Mouse (Mus musculus) T-helper 17 cell (primary cell): ENCODE data around the gene Mgat4e.
"Not testable (repeated sequence)": the region's sequence is repeated elsewhere in the genome, so short reads cannot be mapped to it uniquely, and the experiment has no call there.

Experiments used
- in situ Hi-C, 2 experiments: fragments of 300-600 bp; cut with MboI, MseI; formaldehyde crosslinking; loops; 1 replicate in 1 of 2; 2 replicates in 1 of 2; pipeline ENCODE4 v1.15.1; 2025; ENCODE audit warnings: high pct_unique_total_duplicates in 2 of 2

Gene Mgat4e

DNA sequence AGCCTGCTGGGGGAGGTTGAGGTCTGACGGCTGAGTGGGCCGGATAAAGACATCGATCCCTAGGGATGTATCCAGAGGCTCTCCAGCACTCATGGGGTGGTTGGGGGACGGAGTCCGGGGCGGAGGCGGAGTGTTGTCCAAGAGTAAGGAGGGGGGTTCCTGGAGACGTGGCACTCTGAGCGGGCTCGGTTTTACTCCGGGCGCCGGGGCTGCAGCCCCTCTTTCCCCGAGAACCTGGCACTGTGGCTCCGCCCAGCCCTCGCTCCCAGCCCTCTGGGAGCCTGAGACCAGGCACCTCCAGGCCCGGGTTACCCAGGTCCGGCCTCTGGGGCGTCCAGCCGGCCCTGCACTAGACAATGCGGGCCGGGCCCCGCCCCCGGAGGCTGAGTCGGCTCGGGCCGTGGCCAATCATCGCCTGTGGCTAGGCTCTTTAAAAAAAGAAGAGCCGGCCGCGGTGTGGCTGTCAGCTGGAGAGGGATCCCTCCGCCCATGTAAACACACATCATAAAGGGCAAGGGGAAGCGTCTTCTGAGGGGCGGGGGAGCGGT is 7.3 kb upstream of the Mgat4e start:
- in situ Hi-C loops: no loop called here

DNA sequence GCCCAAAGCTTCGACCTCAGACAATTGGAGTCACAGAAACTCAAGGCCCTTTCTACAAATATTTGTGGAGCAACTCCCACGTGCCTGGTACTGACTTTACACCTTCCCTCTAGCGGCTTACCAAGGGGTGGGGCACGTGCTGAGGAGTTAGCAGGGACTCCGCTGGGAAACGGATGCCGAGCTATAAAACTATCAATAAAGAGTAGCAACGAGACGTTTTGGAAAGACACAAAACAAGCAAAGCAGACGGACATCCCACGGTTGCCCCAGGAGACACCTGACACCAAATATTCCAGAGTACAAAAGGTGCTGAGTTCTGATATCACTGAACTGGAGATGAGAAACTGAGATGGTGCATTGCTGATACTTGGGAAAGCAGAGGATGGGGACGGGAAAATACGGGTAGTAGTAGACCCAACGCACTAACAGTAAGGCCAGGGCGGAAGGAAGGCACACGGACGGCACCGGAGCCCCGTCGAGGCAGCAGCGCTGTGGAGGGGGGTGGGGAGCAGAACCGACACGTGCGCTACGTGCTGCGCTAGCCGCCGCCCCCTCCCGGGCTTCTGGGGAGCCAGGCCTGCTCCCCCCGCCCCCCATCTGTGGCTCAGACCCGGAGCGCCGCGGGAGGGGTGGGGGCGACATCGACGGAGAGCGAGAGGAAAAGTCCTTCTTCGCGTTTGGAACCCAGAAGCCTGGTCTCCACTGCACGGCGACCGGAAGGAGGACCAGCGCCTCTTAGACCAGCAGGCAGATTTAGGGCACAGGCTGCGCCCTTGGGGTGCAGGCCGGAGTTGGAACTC is 6.6 kb upstream of the Mgat4e start:
- in situ Hi-C loops: no loop called here

DNA sequence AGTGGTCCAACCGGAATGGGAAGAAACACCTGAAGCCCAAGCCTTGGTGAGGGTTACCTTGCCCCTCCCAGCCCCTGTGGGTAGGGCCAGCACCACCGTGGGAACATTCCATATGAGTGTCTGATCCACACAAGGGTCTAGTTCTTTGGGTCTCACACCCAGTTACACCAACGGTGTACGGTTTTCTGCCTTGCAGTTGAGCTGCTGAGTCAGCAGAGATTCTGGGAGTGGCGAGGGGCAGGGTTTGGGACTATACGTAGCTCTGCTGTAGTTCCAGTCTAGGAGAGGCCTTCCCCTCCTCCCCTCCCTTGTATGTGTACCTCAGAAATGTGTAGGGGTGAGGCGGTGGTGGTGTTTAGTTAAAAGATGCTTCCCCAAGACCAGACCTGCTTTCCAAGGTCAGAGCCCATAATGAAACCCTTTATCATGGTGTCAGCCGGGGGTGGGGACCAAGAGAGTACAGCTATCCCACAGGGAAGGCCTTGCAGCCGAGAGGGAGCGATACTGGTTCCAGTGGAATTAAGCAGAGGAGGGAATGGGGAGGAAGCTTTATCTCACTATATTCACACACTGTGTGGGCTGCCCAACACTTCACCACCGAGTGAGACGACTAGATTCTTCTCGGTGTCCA is 5.9 kb upstream of the Mgat4e start:
- in situ Hi-C loops: no loop called here

DNA sequence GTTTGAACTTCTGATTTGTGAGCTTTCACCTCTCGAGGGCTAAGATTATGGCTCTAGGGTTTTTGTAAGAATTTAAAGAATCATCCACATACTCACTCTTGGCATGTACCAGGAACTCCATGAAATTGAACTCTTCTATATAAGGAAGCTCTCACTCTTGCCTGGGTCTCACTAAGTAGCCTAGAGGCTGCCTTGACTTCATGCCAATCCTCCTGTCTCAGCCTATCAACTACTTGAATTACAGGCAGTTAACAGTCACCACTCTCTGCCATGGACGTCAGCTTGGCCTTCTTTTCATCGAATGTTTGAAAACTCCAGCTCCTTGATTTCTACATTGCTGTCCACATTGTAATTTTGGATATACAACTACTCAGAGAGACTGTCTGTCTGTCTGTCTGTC is 2.9 kb upstream of the Mgat4e start:
- in situ Hi-C loops: no loop called here

DNA sequence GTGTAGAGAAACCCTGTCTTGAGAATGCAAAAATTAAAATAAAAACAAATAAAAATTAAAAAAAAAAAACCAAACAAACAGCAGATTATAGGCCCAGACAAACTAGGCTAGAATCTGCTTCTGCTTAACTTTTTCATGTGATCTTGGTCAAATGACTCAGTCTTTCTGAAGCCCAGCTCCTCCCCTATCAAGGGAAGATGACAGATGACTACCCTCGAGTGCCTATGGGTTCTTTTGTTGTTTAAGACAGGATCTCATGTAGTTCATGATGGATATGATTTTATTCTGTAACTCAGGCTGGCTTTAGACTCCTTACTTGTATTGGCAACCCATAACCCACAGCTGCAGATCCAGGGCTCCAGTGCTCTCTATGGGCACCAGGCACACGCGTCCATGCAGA is 2.4 kb upstream of the Mgat4e start:
- in situ Hi-C loops: no loop called here

DNA sequence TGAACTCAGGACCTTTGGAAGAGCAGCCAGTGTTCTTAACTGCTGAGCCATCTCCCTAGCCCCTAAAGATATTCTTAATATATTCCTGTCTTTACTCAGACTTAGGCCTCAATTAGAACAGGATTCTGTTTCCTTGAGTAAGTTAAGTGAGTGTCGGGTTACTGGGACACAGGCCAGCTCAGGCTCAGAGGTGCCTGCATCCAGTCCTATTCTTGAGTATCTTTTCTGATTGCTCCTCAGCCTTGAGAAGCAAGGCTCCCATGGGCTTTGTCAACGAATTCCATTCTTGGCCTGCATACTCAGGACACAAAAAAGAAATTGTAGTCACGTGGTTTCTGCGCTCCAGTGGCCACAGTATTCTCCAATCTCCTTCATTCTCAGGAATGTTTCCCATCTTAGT is 1.3 kb downstream of the Mgat4e start:
- in situ Hi-C loops: no loop called here

DNA sequence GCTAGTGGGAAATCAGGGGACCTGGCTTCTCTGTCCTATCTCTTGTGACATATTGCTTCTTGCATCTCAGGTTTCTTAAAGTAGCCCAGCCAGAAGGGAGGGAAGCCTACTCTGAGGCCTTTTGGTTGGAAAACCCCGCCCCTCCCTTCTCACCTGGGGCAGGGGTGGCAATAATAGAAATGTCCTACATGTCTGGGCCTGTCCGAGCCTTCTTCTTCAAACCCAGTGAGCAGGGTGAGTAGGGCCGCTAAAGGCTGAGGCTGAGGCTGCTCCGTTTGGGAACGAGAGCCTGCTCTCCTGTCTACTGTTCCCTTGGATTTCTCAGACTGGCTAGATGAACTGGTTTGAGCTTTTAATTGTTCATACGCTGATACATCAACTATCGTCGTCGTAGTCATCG is 8.9 kb downstream of the Mgat4e start:
- in situ Hi-C loops: no loop called here

DNA sequence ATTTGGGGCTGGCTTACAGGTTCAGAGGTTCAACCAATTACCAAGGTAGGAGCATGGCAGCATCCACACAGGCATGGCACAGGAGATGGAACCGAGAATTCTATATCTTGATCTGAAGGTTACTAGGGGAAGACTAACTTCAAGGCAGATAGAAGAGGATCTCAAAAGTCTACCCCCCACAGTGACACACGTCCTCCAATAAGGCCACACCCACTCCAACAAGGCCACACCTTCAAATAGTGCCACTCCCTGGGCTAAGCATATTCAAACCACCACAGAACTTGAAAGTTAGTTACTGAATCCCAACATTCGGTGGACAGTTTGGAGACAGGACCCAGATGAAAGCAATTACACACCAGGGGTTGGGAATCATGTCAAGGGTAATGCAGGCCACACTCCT is 14.0 kb downstream of the Mgat4e start:
- in situ Hi-C loops: no loop called here

DNA sequence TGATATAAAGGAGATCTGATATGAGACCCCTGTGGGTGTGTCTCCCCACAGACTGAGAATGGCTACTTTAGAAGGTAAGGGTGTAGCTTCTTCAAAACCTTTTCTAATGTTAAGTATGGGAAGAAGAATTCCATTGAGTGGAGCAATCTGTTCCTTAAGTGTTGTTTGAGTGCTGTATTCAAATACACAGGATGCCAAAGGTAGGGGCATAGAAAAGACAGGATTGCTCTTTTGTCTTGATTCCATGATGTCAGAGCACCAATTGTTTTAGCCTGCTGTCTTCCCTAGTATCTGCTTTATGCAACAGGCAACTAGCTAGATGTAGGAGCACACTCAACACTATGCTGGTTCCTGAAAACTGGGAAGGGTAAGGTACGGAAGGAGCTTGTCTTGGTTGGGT is 14.4 kb downstream of the Mgat4e start:
- in situ Hi-C loops: no loop called here

DNA sequence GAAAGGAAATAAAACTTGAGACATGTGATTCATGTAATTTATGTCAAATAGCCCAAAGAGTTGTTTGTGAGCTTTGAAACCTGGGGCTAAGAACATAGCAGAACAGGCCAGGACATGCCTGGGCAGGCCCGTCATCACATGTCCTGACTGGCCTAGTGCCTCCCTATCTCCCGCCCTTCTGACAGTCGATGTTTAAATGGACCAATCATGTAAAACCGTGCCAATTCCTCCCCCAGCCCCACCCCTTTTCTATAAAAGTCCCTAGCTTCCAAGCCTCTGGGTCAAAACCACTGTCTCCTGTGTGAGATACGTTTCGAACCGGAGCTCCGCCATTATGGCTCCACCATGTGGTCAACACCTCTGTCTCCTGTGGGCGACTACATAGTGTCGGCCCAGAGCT is 15.8 kb downstream of the Mgat4e start:
- in situ Hi-C loops: not testable (repeated sequence)

DNA sequence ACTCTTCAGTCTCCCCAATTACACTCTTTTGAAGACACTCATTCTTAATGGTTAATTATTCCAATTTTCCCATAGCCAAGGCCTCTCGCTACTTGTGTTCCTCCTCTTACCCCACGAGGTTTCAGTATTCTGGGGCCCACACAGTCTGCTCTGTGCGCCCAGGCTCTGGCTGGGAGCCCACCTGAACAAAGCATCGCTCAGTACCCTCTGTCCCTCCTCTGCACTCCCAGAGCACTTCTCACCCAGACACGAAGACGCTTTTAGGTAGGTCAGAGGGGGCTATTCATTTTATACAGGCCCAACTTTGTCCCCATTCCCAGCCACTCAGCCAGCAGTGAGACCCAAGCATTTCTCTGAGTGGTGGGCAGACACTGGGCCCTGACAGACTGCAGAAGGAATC is 18.9 kb downstream of the Mgat4e start:
- in situ Hi-C loops: no loop called here

DNA sequence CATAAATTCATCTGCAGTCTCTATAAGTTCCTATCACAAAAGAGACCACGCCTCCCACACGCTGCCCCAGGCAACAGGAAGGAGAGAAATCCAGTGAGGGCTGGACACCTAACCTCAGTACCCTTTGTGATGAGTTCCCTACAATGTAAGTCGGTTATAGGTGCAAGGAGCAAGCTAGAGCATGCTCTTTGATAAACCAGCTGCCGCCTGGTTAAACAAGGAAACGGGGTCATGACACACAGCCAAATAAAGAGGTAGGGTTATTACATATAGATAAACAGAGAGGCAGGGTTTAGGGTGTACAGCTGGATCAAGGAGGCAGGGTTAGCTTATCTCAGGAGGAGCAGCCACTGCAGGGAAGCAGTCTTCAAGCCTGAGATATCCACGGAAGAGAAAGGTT is 22.7 kb downstream of the Mgat4e start:
- in situ Hi-C loops: no loop called here

DNA sequence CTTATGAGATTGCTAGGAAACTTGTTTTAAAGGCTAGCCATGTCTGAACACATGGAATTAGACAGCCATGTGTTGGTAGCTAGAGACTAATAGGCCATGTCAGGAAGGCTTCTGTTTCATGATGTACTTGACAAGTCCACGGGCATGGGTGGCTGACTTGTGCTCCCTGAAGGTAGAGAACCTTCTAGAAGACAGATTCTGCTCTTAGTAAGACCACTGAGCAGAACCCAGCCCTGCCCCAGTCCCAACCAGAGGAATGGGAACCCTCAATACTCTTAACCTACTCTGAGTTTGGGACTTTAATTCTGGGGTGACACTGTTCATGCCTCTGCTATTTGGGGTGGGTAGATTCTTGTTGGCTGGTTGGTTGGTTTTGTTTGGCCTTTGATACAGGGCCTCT is 24.5 kb downstream of the Mgat4e start:
- in situ Hi-C loops: no loop called here

DNA sequence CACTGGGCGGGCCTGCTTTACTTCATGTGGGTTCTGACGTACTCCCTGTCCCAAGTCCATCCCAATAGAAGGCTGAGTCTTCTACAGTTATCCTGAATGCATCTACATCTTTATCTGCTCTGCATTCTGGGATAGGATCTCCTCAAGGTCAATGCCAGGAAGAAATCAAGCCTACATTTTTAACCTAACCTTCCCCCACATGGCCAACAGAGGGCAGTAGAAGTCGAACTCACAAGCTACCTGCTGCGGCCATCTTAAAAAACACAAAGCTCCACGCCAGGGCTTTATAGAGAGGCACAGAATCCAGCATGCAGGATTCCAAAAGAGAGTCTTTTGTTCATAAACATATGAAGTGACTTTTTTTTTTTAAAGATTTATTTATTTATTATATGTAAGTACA is 25.1 kb downstream of the Mgat4e start:
- in situ Hi-C loops: no loop called here

DNA sequence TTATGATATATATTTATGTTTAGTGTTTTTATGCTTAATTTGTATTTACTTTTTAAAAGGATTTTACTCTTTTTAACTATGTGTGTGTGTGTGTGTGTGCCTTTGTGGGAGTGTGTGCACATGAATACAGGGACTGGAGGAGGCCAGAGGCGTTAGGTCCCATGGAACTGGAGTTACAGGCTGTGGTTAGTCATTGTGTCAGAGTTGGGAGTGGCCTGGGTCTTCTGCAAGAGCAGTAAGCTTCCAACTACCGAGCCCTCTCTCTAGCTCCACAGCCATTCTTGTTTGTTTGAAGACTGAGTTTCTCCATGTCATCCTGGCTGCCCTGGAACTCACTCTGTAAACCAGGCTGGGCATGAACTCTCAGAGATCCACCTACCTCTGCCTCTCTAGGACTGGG is 27.2 kb downstream of the Mgat4e start:
- in situ Hi-C loops: no loop called here

DNA sequence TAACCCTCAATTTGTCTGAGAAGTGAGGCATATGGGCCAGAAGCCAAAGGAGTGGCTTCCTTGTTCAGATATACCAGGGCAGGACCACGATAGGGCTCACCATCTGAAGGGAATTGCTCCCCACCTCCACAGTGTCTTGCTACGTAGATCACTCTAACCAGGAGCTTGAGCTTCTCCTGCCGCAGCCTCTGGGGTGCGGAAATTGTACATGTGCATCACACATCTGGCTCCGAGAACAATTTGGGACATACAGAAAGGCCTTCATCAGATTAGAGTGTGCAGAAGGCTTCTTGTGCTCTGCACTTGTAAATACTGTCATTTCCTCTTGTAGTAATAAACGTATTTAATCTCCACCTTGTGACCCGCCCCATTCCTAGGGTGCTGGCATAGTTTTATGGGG is 28.3 kb downstream of the Mgat4e start:
- in situ Hi-C loops: no loop called here

DNA sequence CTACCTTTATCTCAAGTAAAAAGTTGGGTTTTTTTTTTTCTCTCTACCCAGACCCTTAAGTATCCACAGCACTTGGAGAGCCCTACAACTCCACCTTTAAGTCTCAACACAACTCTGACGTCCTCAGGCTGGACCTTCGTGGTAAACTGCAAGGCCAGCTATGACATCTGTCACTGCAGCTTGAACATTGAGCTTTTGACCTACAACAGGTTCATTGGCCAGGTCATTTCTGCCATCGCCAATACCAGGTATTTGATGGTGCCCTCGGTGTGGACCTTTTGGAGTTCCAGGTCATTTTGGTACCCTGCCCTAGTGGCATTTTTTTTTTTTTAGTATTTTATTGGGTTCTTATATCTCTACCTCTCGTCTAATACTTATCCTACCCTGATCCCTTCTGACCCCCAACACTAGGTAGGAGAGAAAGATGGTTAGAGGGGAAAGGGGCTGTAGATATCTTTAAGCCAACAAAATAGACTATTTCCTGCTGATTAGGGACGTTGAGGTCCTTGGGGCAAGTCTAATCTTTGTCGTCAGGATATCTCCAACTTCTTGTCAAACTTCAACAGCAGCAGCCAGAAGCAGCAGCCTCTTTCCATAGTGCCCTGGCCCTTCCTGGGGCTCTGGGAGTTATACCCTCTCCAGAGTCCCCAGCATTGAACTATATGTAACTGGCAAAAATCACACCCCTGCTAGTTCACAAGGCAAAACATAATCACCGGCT is 29.3 kb downstream of the Mgat4e start:
- in situ Hi-C loops: no loop called here

DNA sequence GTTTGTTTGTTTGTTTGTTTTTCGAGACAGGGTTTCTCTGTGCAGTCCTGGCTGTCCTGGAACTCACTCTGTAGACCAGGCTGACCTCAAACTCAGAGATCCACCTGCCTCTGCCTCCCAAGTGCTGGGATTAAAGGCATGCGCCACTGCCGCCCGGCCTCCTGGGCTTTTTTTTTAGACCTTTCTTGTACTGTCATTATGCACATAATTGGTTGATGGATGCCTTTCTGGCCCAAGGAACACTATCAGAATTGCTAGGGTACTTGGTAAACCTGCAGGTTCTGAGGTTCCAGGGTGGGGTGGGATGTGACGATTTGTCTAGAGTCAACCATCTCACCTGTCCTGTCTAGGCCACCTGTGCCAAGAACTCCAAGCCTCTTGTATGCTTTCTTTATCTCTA is 30.3 kb downstream of the Mgat4e start:
- in situ Hi-C loops: not testable (repeated sequence)

DNA sequence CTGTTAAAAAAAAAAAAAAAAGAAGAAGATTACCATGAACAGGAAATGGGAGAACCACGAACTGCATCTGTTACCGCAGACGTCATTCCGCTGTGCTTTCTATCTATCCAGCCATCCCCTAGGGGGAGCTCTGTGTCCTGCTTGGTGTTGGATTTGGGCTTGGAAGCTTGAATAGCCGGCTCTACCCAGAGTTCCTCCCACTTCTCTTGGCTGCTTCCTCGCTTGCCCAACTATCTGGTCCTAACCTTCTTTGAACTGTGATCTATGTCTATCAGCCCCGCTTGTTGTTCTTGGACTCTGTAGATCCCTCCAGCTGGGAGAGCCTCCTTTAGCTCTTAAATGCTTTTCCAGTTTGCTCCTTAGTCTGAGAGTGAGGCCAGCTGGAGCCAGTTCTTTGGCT is 30.8 kb downstream of the Mgat4e start:
- in situ Hi-C loops: no loop called here

DNA sequence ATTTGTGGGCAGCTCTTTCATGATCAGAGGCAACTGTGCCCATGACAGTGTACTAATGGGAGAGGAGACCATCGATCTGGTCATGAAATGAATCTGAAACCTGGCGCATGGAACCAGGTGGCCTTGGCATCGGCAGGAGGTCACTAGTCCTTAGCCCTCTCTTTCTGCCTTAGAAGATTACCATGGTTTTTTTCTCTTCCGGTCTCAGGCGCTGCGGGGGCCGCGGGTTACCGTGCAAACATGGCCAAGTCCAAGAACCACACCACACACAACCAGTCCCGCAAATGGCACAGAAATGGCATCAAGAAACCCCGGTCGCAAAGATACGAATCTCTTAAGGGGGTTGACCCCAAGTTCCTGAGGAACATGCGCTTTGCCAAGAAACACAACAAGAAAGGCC is 31.6 kb downstream of the Mgat4e start:
- in situ Hi-C loops: not testable (repeated sequence)

DNA sequence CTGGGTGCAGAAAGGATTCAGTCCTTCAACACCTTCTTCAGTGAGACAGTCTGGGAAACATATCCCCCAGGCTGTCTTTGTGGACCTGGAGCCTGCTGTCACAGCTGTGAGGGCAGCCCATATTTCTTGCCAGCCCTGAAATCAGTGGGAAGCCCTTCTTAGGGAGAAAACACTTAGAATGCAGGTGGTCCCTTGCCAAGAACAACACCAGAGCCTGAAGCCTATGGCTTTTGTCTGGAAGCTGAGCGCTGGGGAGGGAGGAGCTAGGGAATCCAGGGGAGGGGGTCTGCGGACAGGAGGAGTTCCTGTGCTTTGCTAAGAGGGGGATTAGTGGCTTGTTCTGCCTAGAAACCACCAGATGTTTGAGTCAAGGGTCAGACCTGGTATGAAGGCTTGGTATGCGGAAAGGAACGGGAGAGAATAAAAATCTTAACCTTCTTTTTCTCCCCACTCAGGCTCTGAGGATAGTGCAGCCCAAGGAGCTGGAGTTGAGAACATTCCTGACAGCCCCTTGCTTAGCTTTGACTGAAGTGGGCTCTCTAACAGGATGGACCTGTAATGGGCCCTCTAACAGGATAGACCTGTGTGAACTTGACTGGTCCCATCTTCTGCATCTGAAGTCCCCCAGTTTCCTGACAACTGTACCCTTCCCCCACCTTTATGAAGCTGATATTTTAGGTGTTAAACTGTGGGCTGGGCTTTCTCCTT is 32.8 kb downstream of the Mgat4e start:
- in situ Hi-C loops: no loop called here

DNA sequence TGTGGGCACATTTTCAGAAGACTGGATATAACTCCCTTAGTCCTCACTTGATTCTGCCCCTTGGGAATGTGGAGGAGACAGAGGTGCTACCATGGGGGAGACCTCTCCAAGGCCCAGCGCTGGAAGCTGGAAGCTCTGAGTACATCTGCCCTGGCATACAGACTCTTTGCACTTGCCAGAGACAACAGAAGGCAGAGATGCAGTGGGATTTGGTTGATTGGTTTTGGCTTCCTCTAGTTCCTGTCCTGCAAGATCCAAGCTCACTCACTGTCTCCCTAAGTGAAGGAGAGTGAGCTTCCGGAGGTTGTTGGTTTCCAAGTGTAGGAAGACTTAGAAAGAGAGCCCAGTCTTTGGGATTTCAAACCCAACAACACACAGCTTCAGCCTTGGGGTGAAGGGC is 33.6 kb downstream of the Mgat4e start:
- in situ Hi-C loops: no loop called here
